Mouse (Mus musculus) T-helper 2 cell (primary cell): ENCODE data around the gene Idh2.
"Not testable (repeated sequence)": the region's sequence is repeated elsewhere in the genome, so short reads cannot be mapped to it uniquely, and the experiment has no call there.

Source experiments
- in situ Hi-C: fragments of 300-600 bp; cut with MboI, MseI; formaldehyde crosslinking; loops from one replicate; pipeline ENCODE4 v1.15.1; 2025; ENCODE audit warnings: high pct_unique_total_duplicates

The Idh2 gene

GRCm38 (mm10) chr7:80115224-80115590, at the start of gene Idh2:
Idh2 (minus strand) TSS chr7:80115392.
- in situ Hi-C loops, result no loop called here

- in situ Hi-C loops, result loop anchor here (10.0 kb wide), 1 partner anchor 1864 kb away; no protein-coding TSS in a partner anchor
Measured at GRCm38 (mm10) chr7:80160945-80161306, 45.7 kb upstream of the Idh2 start.

- in situ Hi-C loops, result loop anchor here (10.0 kb wide), 1 partner anchor 1864 kb away; no protein-coding TSS in a partner anchor
Measured at GRCm38 (mm10) chr7:80160293-80160944, 45.2 kb upstream of the Idh2 start.

GRCm38 (mm10) chr7:80158496-80159268, 43.5 kb upstream of the Idh2 start:
- in situ Hi-C loops, result loop anchor here (10.0 kb wide), 1 partner anchor 46 kb away; no protein-coding TSS in a partner anchor

- in situ Hi-C loops, result loop anchor here (10.0 kb wide), 1 partner anchor 48 kb away; no protein-coding TSS in a partner anchor
Measured at GRCm38 (mm10) chr7:80156711-80157227, 41.6 kb upstream of the Idh2 start.

- in situ Hi-C loops, result loop anchor here (10.0 kb wide), 1 partner anchor 50 kb away; no protein-coding TSS in a partner anchor
Measured at GRCm38 (mm10) chr7:80154689-80155088, 39.5 kb upstream of the Idh2 start.

- in situ Hi-C loops, result loop anchor here (10.0 kb wide), 1 partner anchor 52 kb away; no protein-coding TSS in a partner anchor
Measured at GRCm38 (mm10) chr7:80152756-80153155, 37.6 kb upstream of the Idh2 start.

GRCm38 (mm10) chr7:80152152-80152551, 37.0 kb upstream of the Idh2 start:
- in situ Hi-C loops, result loop anchor here (10.0 kb wide), 1 partner anchor 53 kb away; no protein-coding TSS in a partner anchor

- in situ Hi-C loops, result no loop called here
Measured at GRCm38 (mm10) chr7:80149356-80149755, 34.2 kb upstream of the Idh2 start.

GRCm38 (mm10) chr7:80146077-80146476, 30.9 kb upstream of the Idh2 start:
- in situ Hi-C loops, result no loop called here

- in situ Hi-C loops, result no loop called here
Measured at GRCm38 (mm10) chr7:80144695-80145094, 29.5 kb upstream of the Idh2 start.

GRCm38 (mm10) chr7:80143331-80144273, 28.4 kb upstream of the Idh2 start:
- in situ Hi-C loops, result no loop called here

- in situ Hi-C loops, result no loop called here
Measured at GRCm38 (mm10) chr7:80140815-80141214, 25.6 kb upstream of the Idh2 start.

GRCm38 (mm10) chr7:80138375-80138774, 23.2 kb upstream of the Idh2 start:
- in situ Hi-C loops, result no loop called here

GRCm38 (mm10) chr7:80135173-80135532, 20.0 kb upstream of the Idh2 start:
- in situ Hi-C loops, result no loop called here

- in situ Hi-C loops, result no loop called here
Measured at GRCm38 (mm10) chr7:80134454-80135172, 19.4 kb upstream of the Idh2 start.

GRCm38 (mm10) chr7:80132541-80132940, 17.3 kb upstream of the Idh2 start:
- in situ Hi-C loops, result no loop called here

- in situ Hi-C loops, result not testable (repeated sequence)
Measured at GRCm38 (mm10) chr7:80131315-80131714, 16.1 kb upstream of the Idh2 start.

GRCm38 (mm10) chr7:80130344-80131055, 15.3 kb upstream of the Idh2 start:
- in situ Hi-C loops, result no loop called here

GRCm38 (mm10) chr7:80129278-80129677, 14.1 kb upstream of the Idh2 start:
- in situ Hi-C loops, result no loop called here
